Mouse (Mus musculus): Measurements from ENCODE around the gene Cadm2.

Cadm2 gene

DNA sequence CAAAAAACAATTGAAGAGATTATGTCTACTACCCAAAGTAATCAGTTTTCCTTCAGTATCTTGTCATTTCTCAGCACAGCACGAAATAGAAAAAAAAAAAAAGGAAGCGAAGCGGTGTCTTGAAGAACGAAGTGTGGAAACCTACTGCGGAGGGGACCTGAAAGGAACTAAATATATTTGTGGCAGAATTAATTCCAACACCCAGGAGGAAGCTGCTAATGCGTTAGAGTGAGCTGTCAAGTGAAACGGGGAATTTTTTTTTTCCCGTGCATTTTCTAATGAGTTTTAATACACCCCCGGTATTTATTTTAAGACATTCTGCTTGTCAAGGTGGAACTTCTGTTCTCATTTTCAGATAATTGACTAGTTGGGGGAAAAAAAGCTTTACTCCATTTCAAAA lies 111.6 kb downstream of the Cadm2 start:
- no peak for DNase-seq (ENCODE audit: low spot score)

DNA sequence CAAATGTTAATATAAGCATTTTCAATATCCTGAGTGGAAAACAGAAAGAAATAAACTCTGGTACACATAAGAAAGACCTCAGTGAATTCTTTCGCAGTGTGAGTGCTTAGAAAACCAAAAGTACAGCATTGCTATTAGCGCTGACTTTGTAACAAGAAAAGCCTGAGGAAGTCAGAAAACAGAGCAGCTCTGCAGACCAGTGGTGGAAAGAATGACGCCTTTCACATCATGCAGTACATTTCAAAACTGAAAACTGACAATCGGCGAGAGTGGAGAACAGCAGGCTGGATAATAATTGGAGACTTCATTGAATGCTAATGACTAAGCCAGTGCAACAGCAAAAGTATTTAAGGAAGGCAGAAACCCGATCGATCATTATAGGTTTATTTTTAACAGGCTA lies 138.2 kb downstream of the Cadm2 start:
- DNase-seq (ENCODE audit: low spot score): no peak

DNA sequence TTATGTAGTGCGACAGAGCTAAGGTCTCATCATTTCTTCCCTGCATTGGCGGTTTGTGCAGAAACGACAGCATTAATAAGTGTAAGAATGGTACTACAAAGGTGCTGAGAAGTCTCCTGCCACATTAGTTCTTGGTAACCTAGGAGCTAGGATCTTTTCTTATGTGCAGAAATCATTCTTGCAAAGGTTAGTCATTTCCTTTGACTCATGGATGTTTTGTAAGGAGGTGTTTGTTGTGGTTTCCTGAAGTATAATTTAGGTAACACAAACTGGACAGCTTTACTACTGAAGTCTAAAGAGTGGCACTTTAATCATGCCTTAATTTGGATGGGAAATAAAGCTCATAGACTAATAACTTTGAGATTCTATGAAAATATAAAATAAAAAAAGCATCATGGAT lies 153.7 kb downstream of the Cadm2 start:
- no peak for DNase-seq (ENCODE audit: low spot score)

DNA sequence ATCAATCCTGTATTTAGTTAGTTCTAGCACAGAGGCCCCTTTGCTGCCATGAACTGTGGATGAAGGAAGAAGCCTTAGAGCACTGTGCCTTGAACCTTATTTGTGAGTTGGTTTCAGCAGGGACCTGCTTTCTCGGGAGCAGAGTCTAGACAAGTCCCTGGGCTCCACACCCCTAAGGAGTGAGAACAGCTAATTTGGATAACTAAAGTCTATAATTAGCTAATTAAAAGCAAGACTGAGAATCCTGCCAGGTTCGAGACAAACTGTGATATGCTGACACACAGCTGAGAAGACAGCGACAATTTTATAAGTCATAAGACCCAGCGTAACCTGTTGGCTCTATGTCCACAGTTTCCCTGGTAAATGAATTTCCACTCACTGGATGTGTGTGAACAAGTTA lies 184.4 kb downstream of the Cadm2 start:
- DNase-seq (ENCODE audit: low spot score): no peak

DNA sequence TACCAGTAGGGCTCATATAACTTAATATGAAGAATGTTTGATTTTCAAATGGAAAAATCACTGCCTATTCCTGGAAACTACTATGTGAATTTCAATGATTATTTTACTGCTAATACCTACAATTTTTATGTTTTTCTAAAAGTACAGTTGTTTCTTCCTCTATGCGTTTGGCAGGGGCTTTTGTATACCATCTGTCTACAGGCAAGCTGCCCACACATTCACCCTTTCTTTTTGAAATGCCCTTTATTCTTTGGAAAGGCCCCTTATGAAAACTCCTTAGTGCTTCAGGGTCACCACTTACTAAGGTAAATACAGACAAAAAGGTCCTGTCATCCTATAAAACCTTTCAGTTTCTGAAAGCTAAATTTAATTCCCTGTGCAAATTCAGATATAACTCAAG lies 195.3 kb downstream of the Cadm2 start:
- no peak for DNase-seq (ENCODE audit: low spot score)

DNA sequence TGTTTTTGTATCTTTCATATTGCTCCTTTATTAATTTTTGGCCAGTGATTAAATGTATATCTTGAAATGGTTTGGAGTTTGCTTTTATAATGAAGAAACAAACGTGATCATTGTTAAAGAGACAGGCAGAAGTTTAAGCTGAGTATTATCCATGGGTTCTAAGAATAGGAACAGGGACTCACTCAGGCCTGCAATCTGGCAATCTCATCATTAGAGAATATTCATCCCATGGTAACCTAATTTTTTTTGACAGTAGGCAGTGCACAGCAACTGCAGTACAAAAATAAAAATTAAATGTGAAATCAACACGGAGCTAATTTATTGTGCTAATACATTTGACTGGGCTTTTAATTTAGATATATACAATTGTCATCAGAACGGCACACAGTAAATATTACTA lies 209.8 kb downstream of the Cadm2 start:
- DNase-seq (ENCODE audit: low spot score): no peak

DNA sequence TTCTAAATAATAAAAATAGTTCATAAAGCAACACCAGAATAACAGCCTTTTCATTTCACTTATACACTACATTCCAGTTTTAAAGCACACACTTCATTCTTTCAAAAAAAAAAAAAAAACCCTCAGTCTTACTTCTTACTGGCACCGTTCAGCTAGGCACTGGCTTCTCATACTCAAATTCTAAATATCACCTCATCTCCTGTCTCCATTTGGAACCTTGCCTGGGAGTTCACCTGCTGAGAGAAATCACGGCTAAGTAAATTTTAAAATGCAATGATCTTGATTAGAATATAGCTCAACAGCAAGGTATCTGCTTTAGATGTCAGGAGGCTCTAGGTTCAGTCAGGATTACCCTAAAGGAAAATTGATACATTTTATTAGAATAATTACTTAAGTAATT lies 210.2 kb downstream of the Cadm2 start:
- no peak for DNase-seq (ENCODE audit: low spot score)

DNA sequence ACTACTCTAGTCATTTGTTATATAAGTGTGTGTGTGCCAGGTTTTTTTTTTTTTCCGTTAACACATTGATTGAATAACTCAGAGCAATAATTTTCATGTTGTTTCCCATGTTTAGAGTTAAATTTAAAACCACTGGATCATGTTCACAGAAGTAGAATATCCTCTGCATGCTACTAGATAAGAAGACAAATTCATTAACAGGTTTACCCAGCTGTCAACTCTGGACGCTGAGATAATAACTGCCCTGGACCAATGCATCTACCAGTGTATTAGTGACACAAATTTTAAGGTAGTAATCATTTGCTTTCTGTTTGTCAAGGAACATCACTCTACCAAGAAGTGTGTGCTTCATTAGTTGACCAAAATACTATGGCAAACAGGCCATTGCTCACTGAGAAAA lies 253.0 kb downstream of the Cadm2 start:
- peak; percentile 14 for DNase-seq (ENCODE audit: low spot score)

DNA sequence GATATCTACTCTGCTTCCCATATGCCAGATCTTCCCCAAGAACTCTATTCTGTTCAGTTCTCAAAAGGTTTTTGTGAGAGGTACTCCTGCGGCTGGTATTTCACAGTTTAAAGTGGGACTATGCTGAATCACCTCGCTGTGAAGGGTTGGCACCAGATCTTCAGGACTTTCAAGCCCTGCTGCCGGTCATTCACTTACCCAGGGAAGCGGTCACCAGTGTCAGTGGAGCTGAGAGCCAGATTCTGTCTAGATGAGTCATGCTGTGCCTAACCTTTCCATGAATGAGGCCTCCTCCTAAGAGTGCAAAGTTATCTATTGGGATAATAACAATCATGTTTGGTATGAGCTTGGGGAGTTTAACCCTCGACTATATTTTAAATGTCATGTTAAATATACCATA lies 272.7 kb downstream of the Cadm2 start:
- no peak for DNase-seq (ENCODE audit: low spot score)

DNA sequence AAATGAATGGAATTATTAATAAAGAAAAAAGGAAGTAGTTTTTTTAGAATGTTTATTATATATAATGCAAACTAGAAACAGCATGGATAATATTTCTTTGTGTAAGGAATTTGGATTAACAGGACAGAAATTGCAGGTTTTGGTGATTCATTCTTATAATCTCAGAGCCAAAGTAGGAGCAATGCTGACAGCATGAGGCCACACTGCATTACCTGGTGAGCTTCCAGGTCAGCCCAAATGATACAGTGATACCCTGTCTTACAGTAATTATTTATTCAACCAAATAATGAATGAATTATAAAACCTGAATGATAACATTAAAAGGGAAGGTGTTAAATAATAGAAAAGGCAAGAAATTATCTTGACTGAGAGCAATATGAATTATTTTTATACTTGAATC lies 273.1 kb downstream of the Cadm2 start:
- DNase-seq (ENCODE audit: low spot score): no peak

DNA sequence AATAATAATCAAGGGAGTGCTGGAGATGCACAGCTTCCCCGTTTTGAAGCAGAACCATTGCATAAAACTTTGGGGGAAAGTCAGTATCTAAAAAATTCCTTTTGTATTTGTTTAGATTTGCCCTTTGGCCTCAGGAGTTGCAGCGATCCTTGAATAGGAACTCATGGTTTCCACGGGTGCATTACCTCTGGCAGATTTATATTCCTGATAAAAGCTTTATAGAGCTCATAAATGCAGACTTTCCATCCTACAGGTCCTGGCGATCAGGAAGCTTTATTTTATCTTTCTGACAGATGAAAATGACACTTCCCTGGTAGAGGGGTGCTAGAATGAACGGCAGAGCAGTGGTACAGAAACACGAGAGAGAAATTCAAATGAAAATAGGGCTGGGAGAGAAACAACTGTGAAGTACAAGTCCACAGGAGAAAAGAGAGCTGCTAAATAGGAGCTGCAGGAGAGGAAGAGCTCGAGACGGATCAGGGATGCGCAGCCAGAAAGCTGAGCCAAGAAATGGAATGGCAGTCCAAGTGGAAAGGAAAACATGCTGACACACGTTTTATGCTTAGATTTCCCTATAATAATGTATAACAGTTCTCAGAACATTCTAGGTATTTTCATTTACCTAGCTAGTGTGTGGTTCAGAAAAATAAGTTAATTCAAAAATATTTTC lies 274.0 kb downstream of the Cadm2 start:
- DNase-seq (ENCODE audit: low spot score): no peak

DNA sequence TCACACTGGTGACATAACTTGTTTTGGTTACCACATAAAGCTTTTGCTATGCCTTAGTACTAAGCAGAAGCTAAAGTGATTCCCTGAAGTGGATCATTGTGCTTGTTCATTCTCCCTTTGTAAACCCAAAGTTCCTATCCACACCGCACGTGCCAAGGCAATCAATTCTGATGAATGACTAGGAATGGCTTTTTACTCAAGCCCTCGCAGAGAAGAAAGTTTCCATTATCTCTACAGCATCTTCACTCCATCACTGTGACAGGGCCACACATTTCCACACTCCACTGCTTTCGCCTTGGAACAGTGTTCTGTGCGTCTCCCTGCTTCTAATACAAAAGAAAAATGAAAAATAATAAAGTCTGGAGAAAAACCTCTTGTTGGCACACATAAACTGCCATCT lies 276.5 kb downstream of the Cadm2 start:
- no peak for DNase-seq (ENCODE audit: low spot score)

DNA sequence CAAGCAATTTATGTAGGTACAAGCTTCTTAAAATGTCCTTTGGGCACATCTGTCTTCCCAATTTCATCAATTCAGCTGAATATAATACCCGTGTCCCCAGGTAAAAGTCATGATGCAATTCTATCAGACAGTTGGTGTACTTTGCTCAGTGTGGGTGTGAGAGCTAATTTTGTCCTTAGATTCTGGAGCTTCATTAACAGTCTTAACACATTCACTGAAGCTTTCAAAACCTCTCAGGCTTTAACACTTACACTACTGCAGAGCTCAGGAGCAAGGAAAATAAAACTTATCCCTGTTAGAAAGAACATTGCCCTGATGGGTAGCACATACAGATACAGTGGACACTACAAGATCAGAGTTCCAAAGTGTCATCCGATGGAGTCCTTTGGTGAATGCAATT lies 309.7 kb downstream of the Cadm2 start:
- DNase-seq (ENCODE audit: low spot score): no peak

DNA sequence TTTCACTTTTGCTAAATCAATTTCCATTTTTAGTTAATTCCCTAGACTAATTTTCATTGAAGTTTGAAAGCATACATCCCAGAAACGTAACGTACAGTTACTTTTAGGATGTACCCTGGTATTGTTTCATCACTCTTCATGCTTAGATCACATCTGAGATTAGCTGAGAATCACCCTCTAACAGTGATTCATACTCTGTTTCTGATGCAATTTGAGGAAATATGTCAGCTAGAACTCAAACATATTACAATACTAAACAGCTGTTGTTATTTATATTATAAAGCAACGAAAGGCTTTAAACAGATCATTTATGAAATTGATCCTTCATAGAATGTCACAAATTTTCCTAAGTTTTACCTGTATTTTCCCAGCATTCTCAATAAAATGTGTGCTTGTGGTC lies 336.0 kb downstream of the Cadm2 start:
- no peak for DNase-seq (ENCODE audit: low spot score)

DNA sequence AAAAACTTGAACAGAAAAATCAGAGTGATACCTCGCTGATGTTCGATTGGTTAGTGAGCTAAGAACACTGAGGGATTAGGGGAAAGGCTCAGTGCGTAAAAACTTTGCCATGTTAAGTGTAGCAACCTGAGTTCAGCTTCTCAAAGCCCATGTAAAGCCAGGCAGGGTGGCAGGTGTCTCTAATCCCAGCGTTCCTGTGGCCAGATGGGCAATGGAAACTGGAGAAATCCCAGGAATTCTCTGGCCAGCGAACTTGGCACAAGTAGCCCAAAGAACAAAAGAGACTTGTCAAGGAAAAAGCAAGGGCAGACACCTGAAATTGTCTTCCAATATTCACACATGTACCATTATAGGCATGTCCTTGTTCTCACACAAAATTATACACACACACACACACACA lies 377.1 kb downstream of the Cadm2 start:
- DNase-seq (ENCODE audit: low spot score): no peak

DNA sequence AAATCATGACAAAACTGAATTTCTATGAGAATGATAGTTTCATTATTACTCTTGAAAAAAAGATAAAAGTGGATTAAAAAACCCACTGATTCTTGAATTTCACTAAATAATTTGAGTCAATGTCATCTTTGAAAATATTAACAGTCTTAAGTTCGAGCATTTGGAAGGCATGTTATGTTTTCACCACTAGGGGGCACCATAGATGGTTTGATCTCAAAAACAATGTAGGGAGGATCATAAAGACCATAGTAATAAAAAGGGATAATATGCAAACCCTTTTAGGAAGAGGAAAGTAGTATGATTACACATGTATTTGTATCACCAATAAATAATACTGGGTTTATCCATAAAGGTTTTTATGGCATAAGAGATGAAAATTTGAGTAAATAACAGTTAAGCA lies 385.8 kb downstream of the Cadm2 start:
- DNase-seq (ENCODE audit: low spot score): peak; percentile 0

DNA sequence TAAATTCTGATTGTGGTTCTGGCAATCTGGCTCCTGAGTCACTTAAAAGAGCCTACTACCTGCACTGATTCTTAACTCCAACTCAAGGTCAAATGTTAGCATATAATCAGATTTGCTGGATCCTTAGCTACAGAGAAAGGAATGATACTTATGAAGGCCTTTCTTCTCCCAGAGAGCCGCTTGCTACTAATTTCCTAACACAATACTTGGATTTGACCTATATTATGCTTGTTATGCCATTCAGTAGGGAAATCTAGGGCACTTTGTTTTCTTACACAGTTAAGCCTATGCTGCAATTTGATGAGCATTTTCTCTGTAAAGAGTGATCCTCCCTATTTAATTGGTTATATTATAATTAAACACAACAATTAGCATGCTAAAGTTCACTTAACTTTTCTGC lies 394.0 kb downstream of the Cadm2 start:
- DNase-seq (ENCODE audit: low spot score): no peak

DNA sequence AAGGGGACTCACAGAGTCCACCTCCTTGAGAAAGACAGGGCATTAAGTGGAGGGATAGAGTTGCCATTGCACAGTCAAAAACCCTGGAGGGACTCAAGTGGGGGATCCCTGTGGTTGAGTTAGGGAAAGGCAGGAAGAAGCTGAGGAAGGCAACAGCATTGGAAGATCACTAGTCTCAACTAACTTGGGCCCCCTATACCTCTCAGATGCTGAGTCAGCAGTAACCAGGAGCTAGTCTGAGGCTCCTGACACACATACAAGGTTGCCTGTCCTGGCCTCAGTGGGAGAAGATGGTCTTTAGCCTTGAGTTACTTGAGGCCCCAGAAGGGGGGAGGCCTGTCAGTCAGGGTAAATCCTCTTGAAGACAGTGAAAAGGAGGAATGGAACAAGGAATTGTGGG lies 417.4 kb downstream of the Cadm2 start:
- DNase-seq (ENCODE audit: low spot score): no peak

DNA sequence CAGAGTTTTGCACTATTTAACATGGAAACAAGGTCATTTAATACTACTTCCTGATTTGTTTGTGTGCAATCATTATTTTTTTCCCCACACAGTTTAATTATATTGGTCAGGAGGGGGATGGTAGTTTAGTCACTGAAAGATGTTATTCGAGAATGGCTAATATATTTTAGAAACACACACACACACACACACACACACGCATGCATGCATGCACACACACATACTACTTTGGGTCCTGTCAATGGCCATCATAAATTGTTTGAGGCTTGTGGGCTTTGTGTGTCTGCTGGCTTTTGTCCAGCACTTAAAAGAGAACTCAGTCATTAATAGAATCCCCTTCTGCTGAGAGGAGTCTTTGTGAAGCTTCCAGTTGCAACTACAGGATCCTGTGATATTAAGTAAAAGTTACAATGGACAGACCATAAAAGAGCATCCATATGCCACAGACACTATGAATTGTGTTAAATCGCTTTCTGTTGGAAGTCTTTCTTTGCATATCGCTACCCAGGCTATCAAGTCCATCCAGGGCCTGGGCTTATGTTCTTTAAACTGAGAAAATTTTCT lies 427.8 kb downstream of the Cadm2 start:
- no peak for DNase-seq (ENCODE audit: low spot score)

DNA sequence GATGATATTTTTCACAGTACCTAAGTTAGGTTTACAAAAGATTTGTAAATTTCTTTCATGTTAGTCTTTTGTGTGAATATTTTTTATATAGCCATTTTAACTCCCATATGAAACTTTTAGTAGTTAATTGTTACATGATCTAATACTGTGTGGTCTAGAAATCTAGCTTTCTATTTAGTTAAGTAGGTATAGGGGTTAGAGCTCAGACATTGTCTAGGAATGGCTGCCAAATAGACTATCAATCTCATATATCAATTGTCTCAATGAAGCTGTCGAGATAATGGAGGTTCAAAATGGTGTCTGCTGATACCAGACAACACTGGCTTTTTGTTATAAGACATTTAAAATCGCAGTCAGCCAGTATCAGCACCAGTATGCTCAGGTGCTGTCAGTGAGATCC lies 428.3 kb downstream of the Cadm2 start:
- DNase-seq (ENCODE audit: low spot score): no peak

DNA sequence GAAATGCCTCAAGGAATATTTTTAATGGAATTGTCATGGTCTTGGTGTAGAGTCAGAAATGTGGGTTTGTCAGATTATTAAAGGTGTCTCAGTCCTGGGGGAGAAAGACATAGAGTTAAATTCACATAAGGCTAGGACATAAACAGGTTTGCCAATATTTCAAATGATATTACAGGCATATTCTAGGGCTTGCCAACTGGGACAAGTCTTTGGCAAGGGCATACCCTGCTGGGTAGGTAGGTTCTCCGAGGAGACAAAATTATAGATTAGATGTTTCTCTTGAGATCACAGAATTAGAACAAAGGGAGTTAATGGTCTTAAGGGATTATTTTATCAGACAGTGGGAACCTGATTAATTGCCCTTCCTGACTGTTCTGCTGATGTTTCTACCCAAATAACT lies 434.4 kb downstream of the Cadm2 start:
- DNase-seq (ENCODE audit: low spot score): no peak

DNA sequence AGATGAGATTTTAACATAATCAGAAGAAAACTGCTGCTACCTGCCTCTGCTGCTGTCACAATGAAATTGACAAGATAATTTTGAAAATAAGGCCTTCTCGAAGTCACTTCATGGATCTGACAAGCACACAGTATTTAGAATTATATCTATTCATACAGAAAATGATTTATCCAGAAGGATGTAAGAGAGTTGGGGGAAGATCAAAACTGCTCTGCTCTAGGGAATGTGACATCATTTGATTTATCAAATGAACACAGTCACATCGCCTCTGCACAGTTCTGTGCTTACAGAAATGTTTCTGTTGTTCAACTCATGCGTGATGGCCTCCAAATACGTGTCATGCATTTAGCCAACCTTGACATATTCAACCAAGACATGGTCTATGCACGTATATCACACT lies 437.8 kb downstream of the Cadm2 start:
- no peak for DNase-seq (ENCODE audit: low spot score)

DNA sequence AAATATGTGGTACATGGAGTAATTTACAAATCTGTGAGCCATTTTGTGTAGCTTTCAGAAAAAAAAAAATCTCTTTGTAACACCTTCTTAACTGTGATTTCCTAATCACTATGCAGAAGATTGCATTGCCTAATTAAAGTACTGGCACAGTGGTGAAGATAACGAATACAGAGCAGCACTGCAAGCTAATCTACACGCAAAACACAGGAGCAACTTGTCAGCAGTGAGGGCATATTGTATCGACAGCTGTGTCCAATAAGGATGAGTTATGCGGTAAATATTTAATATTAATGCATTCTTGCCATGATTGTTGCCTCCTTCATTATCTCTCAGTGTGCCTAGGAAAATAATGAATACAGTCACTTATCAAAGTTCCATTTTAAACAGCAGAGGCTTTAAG lies 445.3 kb downstream of the Cadm2 start:
- DNase-seq (ENCODE audit: low spot score): no peak

DNA sequence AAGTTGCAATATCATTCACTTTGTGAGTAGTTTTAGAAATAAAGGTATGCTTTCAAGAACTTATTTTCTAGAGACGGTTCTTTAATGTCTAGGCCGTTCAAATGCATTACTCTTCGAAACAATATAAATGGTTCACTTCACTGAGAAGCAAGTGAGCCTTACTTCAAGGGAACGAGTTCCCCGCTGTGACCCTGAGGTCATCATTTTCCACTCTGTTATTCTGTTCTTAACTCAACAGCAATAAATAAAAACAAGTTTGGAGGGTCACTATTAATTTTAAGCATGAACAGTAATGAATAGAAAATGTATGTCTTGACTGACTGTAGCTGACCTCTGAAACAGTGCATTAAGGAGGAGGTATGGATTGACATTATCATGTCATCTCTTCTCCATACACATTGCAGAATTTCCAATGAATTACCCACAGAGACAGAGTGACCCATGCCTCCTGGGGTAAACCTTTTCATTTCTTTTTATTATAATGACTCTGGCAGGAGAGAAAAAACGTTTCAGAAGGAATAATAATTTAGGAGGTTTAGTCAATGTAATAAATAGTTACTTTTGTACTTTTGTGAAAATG lies 458.4 kb downstream of the Cadm2 start:
- no peak for DNase-seq (ENCODE audit: low spot score)
